Mouse (Mus musculus): ENCODE results near the gene Elf1.

Gene Elf1

DNA sequence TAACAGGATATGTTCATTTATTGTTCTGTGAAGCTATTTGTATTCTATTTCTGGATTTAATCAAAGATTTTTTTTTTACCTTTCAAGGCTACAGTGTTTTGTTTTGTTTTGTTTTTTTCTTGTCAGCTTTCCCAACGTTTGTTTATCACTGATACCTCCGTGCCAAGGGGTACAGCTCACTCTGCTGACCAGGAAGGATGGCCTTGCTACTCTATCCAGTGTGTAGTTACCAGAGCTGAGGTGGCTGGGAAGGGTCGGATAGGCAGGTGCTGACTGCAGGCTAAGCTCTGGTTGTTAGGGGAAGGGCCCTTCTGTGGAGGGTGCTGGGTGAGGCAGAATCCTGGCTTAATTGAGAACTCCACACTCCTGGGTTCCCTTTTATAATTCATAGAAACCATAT, 9.3 kb downstream of the Elf1 start:
- DNase-seq (ENCODE audit: extremely low spot score): no peak

DNA sequence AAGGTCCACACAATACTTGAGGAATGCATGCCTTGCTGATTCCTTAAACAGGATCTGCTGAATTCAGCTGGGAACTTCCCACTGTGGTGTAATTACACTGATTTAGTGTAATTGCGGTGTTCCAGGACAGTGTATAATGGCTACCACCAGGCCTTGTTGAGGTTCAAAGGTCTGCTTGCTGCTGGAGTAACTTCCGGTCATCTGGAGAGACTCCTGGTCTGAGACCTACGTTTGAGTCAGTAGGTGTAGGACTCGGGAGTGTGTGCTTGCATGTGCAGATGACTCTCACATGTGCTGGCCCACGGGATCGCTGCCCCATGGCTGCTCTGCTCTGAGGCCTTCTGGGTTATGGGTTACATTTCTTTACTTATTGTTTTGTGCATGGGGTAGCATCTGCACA, 13.4 kb downstream of the Elf1 start:
- no peak for DNase-seq (ENCODE audit: extremely low spot score)

DNA sequence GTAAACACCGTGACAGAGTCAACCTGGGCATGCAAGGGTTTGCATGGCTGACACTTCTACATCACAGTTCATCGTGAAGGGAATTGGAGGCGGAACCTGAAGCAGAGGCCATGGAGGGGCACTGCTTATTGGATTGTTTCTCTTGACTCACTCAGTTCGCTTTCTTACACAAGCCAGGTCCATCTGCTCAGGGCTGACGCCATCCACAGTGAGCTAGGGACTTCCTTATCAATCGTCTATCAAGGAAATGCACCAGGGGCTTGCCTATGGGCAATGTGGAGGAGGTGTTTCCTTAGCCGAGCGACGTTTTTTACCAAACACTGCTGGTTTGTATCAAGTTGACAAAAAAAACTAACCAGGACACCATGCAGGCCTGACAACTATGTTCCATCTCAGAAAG, 18.3 kb downstream of the Elf1 start:
- no peak for DNase-seq (ENCODE audit: extremely low spot score)

DNA sequence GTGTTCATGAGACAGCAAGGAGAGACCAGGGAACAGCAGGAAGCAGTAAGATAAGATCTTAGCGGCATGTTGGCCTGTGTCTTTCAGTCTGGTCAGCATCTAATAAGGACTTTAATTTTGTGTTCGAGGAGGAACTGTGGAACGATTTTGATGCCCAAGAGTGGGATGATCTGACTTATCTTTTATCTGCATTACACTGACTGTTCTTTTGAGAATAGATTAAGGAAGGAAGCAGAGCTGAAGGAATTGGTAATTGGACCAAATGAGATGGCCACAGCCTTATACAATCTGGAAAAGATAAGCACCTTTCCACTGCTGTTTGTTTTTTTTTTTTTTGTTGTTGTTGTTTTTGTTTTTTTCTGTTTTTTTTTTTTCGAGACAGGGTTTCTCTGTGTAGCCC, 19.8 kb downstream of the Elf1 start:
- DNase-seq (ENCODE audit: extremely low spot score): no peak

DNA sequence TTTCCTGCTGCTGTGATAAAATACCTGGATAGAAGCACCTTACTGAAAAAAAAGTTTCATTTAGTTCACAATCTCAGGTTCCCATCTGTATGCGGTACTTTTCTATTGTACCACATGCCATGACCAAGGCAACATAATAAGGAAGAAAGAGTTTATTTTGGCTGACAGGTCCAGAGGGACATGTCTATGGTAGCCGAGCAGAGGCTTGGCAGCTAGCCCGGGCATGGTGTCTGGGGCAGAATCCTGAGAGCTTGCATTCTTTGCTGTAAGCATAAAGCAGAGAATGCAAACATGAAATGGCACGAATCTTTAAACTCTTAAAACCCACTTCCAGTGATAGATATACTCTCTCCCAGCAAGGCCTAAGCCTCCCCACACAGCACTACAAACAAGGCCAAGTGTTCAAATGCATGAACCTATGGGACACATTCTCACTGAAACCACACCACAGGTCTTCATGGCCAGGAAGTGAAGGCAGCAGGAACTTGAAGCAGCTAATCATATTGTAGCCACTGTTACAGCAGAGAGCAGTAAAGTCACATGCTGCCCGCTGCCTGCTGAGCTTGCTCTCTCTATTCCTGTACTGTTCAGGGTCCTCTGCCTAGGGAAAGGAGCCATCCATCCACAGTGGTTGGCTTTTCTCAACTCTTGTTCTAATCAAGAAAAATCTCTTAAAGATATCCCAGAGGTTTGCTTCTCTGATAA, 22.5 kb downstream of the Elf1 start:
- DNase-seq (ENCODE audit: extremely low spot score): no peak

- DNase-seq (ENCODE audit: extremely low spot score): no peak
Observed at GRCm38 (mm10) chr14:79504246-79505006, 23.4 kb downstream of the Elf1 start.

DNA sequence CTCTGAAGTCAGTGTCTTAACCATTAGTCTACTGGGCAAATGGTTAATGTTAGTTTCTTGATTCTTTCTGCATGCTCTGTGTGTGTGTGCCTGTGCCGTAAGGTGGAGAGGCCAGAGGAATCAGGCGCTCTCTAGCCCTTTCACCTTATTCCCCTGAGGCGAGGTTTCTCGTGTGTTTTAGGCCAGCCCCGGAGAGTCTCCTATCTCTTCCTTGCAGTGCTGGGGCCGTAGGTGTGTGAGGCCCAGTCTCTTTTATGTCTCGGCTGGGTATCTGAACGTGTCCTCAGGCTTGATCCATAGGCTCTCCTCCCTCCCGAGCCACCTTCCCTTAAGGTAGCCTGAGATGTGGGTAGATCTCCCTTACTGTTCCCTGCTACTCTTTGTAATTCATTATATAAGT, 25.2 kb downstream of the Elf1 start:
- DNase-seq (ENCODE audit: extremely low spot score): no peak

DNA sequence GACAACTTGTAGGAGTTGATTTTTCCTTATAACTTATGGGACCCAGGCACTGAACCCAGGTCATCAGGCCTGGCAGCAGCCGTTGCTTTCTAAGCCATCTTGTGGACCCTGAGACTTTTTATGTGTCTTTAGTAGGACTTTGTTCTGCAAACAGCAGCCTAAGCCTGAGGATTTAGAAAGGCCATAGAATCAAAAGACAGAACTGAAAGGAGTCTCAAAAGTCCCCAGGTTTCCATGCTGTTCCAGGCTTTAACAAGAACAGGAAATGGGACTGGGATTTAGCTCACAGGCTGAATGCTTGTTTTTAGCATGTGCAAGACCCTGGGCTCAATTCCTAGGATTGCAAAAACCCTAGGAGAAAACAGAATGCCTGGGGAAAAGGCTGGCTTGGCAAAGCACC, 26.9 kb downstream of the Elf1 start:
- DNase-seq (ENCODE audit: extremely low spot score): no peak

DNA sequence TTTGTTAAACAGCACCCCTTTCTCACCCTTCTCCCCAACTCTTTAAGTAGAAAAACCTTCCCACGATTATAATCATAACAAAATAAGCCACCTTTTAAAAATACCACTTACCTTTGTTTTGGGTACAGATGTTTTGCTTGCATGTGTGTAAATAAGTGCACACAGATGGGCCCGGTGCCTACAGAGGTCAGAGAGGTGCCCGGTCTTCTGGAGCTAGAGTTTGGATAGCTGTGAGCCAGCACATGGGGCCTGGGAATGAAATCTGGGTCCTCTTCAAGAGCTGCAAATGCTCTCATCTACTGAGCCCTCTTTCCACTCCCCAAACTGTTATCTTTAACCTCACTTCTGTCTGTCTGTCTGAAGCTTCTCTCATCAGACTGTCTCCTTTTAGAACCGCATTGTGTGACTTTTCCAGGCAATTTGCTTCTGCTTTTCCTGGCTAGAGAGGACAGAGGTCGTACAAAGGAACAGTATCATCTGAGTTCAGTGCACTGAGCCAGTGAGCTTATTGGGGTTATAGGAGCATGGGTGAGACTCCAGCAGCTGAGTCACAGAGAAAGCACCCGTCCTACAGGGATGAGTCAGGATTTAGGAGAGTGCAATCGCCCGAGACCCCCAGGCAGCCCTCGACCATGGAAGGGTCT, 27.8 kb downstream of the Elf1 start:
- DNase-seq (ENCODE audit: extremely low spot score): no peak

DNA sequence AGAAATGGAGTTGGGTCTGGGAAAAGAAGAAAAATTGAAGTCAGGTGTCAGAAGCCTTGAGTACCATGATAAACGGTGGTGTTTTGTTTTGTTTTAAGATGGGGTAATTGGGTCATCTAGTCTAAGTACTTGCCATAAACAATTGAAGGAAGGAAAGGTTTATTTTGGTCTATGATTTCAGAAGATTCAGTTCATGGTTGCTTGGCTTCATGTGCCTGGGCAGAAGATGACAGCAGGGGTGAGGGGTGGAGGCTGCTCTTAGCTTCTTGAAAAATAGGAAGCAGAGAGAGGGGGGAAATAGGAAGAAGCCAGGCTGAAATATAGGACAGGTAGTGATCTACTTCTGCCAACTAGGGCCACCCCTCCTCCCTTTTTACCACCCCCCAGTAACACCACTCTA, 30.5 kb downstream of the Elf1 start:
- no peak for DNase-seq (ENCODE audit: extremely low spot score)

GRCm38 (mm10) chr14:79513951-79514350, 33.0 kb downstream of the Elf1 start:
- DNase-seq (ENCODE audit: extremely low spot score): no peak

DNA sequence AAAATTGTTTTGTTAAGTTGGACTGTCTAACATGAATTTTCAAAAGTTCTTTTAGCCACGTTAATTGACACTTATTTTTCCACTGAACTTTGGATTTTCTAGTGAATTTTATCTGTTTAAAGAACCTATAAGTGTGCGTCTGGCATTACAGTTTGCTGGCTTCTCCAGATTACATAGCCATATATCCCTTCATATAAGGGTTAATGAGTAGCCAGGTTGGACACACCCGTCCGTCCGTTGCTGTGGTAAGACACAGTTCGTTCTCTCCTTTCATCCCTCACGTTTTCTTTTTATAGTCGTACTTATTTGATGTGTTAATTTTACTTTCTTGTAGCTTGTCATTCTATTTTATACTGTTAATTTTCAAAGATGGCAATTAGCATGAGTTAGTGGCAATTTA, 34.1 kb downstream of the Elf1 start:
- no peak for DNase-seq (ENCODE audit: extremely low spot score)

- no peak for DNase-seq (ENCODE audit: extremely low spot score)
Observed at GRCm38 (mm10) chr14:79515511-79516242, 34.7 kb downstream of the Elf1 start.

DNA sequence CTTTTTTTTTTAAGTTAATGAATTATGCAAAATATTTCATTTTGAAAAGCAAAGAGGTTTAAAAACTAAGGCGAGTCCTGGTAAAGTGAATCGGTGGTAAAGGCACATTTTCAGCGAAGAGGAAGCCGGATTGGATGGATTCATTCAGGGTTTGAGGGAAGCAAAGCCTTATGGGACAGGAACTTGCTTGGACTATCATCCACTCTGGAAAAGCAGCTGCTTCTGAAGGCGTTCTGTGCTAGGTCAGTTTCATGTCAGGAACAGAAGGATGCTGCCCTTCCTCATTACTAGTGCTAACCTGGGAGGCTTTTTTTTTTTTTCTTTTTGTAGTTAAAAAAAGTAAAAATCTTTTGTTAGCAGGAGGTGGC, 35.2 kb downstream of the Elf1 start:
- DNase-seq (ENCODE audit: extremely low spot score): no peak

- no peak for DNase-seq (ENCODE audit: extremely low spot score)
Observed at GRCm38 (mm10) chr14:79516751-79517150, 35.8 kb downstream of the Elf1 start.

DNA sequence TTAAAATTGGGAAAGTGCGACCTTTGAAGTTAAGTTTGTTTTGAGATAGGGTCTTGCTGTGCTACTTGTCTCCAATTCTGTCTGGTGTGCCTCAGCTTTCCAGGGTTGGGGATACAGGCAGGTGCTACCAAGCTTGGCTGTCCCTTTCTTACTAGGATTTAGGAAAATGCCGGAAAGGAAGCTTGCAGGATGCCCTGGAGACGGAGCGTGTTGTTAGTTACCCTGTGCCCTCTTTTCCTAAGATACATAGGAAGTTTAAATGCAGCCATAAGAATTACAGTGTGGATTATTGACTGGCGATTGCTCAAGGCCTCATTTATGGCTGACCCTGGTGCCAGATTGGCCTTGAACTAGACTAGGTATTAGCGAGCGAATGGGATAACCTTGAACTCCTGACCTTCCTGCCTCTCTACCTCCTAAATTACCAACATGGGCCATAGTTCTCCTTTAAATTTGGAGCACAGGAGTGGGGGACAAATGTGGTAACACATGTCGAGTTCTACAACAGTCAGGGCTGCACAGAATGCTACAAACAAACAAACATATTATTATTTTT, 36.3 kb downstream of the Elf1 start:
- DNase-seq (ENCODE audit: extremely low spot score): no peak

DNA sequence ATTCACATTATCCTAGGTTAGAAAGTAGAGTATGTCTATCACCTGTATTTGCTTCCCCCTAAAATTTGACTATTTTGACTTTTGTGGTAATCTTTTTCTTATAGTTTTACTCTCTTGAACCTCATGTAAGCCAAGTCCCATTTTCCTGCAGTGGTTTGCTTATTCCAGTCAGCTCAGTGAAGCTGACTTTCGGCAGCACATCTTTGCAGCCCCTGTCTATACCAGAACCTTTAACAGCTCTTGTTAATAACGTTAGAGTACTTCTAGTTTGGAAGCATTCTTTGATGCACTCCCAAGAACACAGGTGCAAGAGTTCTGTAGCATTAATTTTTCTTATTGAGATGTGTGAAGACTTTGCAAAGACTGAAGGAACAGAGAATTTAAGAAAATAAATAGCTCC, 37.1 kb downstream of the Elf1 start:
- DNase-seq (ENCODE audit: extremely low spot score): no peak

DNA sequence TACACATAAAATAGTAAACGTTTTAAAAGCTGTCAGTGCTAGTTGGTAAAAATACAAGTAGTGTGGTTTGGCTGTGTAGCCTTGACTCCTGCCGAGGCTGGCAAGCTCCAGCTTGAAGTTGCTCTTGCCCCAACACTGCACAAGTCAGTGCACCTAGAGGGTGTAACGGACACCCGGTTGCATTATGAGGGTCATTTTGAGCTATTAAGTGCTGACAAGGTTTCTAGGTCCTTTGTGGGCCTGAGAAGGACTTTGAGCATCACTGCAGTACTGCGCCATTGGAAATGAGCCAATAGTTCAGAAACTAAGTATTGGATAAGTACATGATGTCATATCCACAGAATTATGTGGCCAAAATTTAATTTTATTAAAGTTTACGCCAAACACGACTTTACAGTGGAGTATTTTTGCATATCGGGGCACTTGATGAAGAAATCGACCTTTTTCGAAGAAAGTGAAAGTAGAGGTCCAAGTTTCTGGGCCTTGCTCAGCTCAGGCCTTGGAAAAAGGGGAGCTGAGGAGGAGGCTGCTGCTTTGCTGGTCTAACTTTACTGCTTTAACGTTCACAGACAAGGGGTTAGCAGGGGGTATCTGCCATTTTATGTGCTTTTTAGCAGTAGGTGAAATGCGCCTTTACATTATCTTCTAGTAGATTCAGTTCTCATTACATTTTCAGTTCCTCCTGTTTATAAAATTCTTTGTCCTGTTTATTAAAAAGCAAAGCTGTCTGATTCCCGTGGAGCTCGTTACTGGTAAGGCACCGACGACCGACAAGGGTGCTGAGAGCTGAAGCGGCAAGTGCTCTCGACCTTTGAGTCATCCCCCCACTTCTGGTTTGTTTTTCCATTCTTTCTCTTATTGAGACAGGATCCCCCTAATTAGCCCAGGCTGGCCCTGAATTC, 38.0 kb downstream of the Elf1 start:
- no peak for DNase-seq (ENCODE audit: extremely low spot score)

- no peak for DNase-seq (ENCODE audit: extremely low spot score)
Observed at GRCm38 (mm10) chr14:79519663-79519975, 38.6 kb downstream of the Elf1 start.

DNA sequence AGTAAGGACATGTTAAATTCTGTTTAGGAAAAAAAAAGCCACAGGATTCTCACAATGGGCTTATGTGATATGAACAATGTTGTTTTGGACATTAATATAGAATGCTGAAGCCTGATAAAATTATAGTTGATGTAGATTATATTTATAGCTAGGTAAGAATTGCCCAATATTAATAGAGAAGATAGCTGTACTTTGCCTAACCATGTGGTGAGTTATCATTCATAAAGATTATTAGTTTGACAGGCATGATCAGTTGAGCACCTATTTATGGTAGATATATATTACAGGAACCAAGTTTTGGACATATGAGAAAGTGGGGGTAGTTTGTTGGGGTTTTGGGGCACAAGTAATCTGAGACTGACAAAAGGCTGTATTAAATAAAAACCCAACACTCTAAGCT, 39.6 kb downstream of the Elf1 start:
- no peak for DNase-seq (ENCODE audit: extremely low spot score)

GRCm38 (mm10) chr14:79521056-79521455, 40.1 kb downstream of the Elf1 start:
- DNase-seq (ENCODE audit: extremely low spot score): no peak

Measured in embryo, embryonic 9.5 days (tissue).